Mouse (Mus musculus): ENCODE results near the gene Mns1.

GRCm38 (mm10) chr9:72404934-72405333 is 32.9 kb upstream of the Mns1 start:
- TF ChIP-seq CTCF (IDR thresholded peaks at IDR 0.05; ENCODE audit: low read depth, low read length) (no peak), POLR2A (IDR thresholded peaks at IDR 0.05; ENCODE audit: borderline replicate concordance, low read depth, low read length) (no peak)
